Mouse (Mus musculus) hindbrain, embryonic 11.5 days (tissue): Measurements from ENCODE around the gene Capn12. TPM values are rescaled to one million over a fixed set of nuclear protein-coding genes. Genes with fewer than 3 reads are reported as not detected.

Source experiments
- ATAC-seq: fragments of 200-750 bp; cut with Nextera tagmentation; 2 replicates; pipeline ENCODE4 v1.8.0; 2017; ENCODE audit warnings: mild to moderate bottlenecking, moderate TSS enrichment, moderate library complexity; ENCODE audit not compliant: low FRiP score
- DNase-seq: peaks from one replicate; pipeline ENCODE4 v3.0.0-alpha.2; 2015; ENCODE audit warnings: low spot score
- H3K27ac ChIP-seq: fragments of 300-500 bp; sonication (generic); 2 replicates; pipeline ENCODE4 v1.5.1; 2014; ENCODE audit warnings: mild to moderate bottlenecking, low read depth, low read length
- H3K27me3 ChIP-seq: fragments of 300-500 bp; sonication (generic); 2 replicates; pipeline ENCODE4 v1.6.1; 2014; ENCODE audit warnings: mild to moderate bottlenecking, low read length, moderate library complexity, mixed read lengths; ENCODE audit not compliant: control insufficient read depth, insufficient read depth
- H3K36me3 ChIP-seq: fragments of 300-500 bp; sonication (generic); 2 replicates; pipeline ENCODE4 v1.6.1; 2014; ENCODE audit warnings: mild to moderate bottlenecking, low read length, moderate library complexity, mixed read lengths; ENCODE audit not compliant: control insufficient read depth, insufficient read depth
- H3K4me1 ChIP-seq: fragments of 300-500 bp; sonication (generic); replicated peaks from 2 replicates; pipeline ENCODE4 v1.6.1; 2014; ENCODE audit warnings: low read length, mixed read lengths; ENCODE audit not compliant: control insufficient read depth, insufficient read depth
- H3K4me2 ChIP-seq: fragments of 300-500 bp; sonication (generic); replicated peaks from 2 replicates; pipeline ENCODE4 v1.6.1; 2014; ENCODE audit warnings: mild to moderate bottlenecking, low read depth, low read length
- H3K4me3 ChIP-seq: fragments of 300-500 bp; sonication (generic); 2 replicates; pipeline ENCODE4 v1.5.1; 2014; ENCODE audit warnings: low read depth, low read length
- H3K9ac ChIP-seq: fragments of 300-500 bp; sonication (generic); 2 replicates; pipeline ENCODE4 v1.6.1; 2014; ENCODE audit warnings: low read depth, low read length
- H3K9me3 ChIP-seq: fragments of 300-500 bp; sonication (generic); 2 replicates; pipeline ENCODE4 v1.6.1; 2016; ENCODE audit warnings: low read length; ENCODE audit not compliant: control insufficient read depth
- WGBS: fragments of 180-500 bp; shearing (Covaris S2); extraction: QIAGEN DNeasy Blood & Tissue Kit; methylation state at CpG from one replicate; pipeline ENCODE4 v1.1.7; 2014; 5-methylcytosine and 5-hydroxymethylcytosine counted together
- polyA plus RNA-seq: library from polyadenylated mRNA; unstranded; fragments of >200 nt; fragmentation: Nextera tagmentation; extraction: Ambion mirVana; gene quantifications from 2 replicates; pipeline ENCODE4 v1.2.1, GENCODE M21; 2014

Capn12 gene
- polyA plus RNA-seq, 1 experiment from 2014 or later: 0.29 TPM

DNA sequence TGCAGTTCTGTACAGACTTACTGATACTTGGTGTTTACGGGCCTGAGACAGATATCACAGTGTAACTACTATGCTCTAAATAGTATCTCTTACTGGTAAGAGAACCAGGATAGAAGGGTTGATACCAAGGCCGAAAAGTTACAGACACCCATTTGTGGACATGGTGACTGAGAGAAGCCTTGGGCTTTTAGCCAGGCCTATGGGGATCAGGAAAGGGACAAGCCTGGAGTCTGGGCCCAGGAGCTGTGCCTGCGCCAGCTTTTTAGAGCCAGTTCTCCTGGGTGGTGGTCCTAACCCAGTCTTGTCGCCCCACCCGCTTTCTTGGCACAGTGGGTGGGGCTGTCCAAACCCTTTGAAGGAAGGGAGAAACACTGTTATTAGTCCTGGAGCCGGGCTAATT lies 21.0 kb downstream of the Capn12 start:
- no peak overlapping the region for H3K27ac ChIP-seq
- H3K9me3 ChIP-seq: no peaks in the 10 kb centered on the region
- no peak overlapping the region for H3K9ac ChIP-seq
- no peaks in the 10 kb centered on the region for H3K4me1 ChIP-seq
- no peak overlapping the region for H3K4me2 ChIP-seq
- WGBS: 91% methylated on average over 6 of the region's 6 CpGs
- no peak for ATAC-seq
- no peaks in the 10 kb centered on the region for H3K27me3 ChIP-seq
- peaks cover 28% of the 10 kb centered on the region for H3K36me3 ChIP-seq
- no peak for DNase-seq
- no peak overlapping the region for H3K4me3 ChIP-seq

- no peak overlapping the region for H3K9ac ChIP-seq
- ATAC-seq (no peak), DNase-seq (no peak)
- 88% methylated on average over 3 of the region's 3 CpGs for WGBS
- no peaks in the 10 kb centered on the region for H3K9me3 ChIP-seq
- no peaks in the 10 kb centered on the region for H3K4me1 ChIP-seq
- no peak overlapping the region for H3K4me2 ChIP-seq
- H3K4me3 ChIP-seq: no peak overlapping the region
- H3K36me3 ChIP-seq: peaks cover 28% of the 10 kb centered on the region
- no peaks in the 10 kb centered on the region for H3K27me3 ChIP-seq
- H3K27ac ChIP-seq: no peak overlapping the region
Observed at GRCm38 (mm10) chr7:28902809-28903208, 21.6 kb downstream of the Capn12 start.

- Histone ChIP-seq H3K36me3 (peaks cover 25% of the 10 kb centered on the region), H3K4me3 (no peak overlapping the region), H3K9me3 (no peaks in the 10 kb centered on the region), H3K4me1 (no peaks in the 10 kb centered on the region), H3K27me3 (no peaks in the 10 kb centered on the region), H3K9ac (no peak overlapping the region), H3K4me2 (no peak overlapping the region), H3K27ac (no peak overlapping the region)
- DNase-seq: no peak
- ATAC-seq: no peak
- 91% methylated on average over 10 of the region's 10 CpGs for WGBS
Observed at GRCm38 (mm10) chr7:28903778-28904177, 22.6 kb downstream of the Capn12 start.

- DNase-seq (no peak), ATAC-seq (no peak)
- no peak overlapping the region for H3K27ac ChIP-seq
- H3K4me2 ChIP-seq: no peak overlapping the region
- H3K36me3 ChIP-seq: peaks cover 29% of the 10 kb centered on the region
- no peak overlapping the region for H3K4me3 ChIP-seq
- H3K27me3 ChIP-seq: no peaks in the 10 kb centered on the region
- no peak overlapping the region for H3K9ac ChIP-seq
- 97% methylated on average over 5 of the region's 5 CpGs for WGBS
- no peaks in the 10 kb centered on the region for H3K9me3 ChIP-seq
- no peaks in the 10 kb centered on the region for H3K4me1 ChIP-seq
Observed at GRCm38 (mm10) chr7:28907195-28907594, 26.0 kb downstream of the Capn12 start.

- ATAC-seq (no peak), DNase-seq (no peak)
- Histone ChIP-seq H3K4me3 (no peak overlapping the region), H3K27ac (no peak overlapping the region), H3K36me3 (peaks cover 22% of the 10 kb centered on the region), H3K9ac (no peak overlapping the region), H3K4me2 (no peak overlapping the region), H3K4me1 (no peaks in the 10 kb centered on the region), H3K9me3 (no peaks in the 10 kb centered on the region), H3K27me3 (no peaks in the 10 kb centered on the region)
- 67% methylated on average over 4 of the region's 4 CpGs for WGBS
Observed at GRCm38 (mm10) chr7:28911632-28912031, 30.4 kb downstream of the Capn12 start.

- no peaks in the 10 kb centered on the region for H3K27me3 ChIP-seq
- H3K36me3 ChIP-seq: peaks cover 16% of the 10 kb centered on the region
- WGBS: 81% methylated on average over 11 of the region's 11 CpGs
- no peak overlapping the region for H3K4me2 ChIP-seq
- no peak overlapping the region for H3K27ac ChIP-seq
- no peak overlapping the region for H3K9ac ChIP-seq
- DNase-seq (no peak), ATAC-seq (no peak)
- no peaks in the 10 kb centered on the region for H3K4me1 ChIP-seq
- no peak overlapping the region for H3K4me3 ChIP-seq
- no peaks in the 10 kb centered on the region for H3K9me3 ChIP-seq
Observed at GRCm38 (mm10) chr7:28913171-28913570, 31.9 kb downstream of the Capn12 start.

DNA sequence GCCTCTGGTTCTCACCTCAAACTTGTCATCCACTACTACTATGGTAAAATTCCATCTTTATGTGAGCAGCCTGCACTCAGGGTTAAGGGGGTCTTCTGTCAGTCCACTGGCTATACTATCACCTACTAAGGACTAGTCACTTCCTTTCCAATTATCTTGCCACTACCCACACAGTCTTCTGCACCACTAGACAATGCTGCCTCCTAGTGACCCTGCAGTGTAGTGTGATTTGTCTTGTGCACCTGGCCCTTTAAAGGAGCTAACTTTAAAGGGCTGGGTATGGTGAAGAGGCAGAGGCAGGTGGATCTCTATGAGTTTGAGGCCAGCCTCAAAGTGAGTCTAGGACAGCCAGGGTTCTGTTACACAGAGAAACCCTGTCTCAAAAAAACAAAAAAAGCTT lies 35.3 kb downstream of the Capn12 start:
- DNase-seq (no peak), ATAC-seq (no peak)
- Histone ChIP-seq H3K9me3 (no peaks in the 10 kb centered on the region), H3K4me2 (no peak overlapping the region), H3K4me1 (no peaks in the 10 kb centered on the region), H3K4me3 (no peak overlapping the region), H3K9ac (no peak overlapping the region), H3K27me3 (no peaks in the 10 kb centered on the region), H3K36me3 (peaks cover 14% of the 10 kb centered on the region), H3K27ac (no peak overlapping the region)

GRCm38 (mm10) chr7:28917503-28918426 lies 36.5 kb downstream of the Capn12 start:
- H3K9me3 ChIP-seq: no peaks in the 10 kb centered on the region
- H3K27me3 ChIP-seq: no peaks in the 10 kb centered on the region
- peaks cover 9% of the 10 kb centered on the region for H3K36me3 ChIP-seq
- WGBS: 85% methylated on average over 10 of the region's 10 CpGs
- no peaks in the 10 kb centered on the region for H3K4me1 ChIP-seq
- no peak overlapping the region for H3K4me2 ChIP-seq
- no peak for ATAC-seq
- H3K4me3 ChIP-seq: no peak overlapping the region
- H3K9ac ChIP-seq: no peak overlapping the region
- H3K27ac ChIP-seq: no peak overlapping the region
- DNase-seq: no peak

GRCm38 (mm10) chr7:28918540-28918939 lies 37.3 kb downstream of the Capn12 start:
- ATAC-seq: no peak
- DNase-seq: no peak
- WGBS: 77% methylated on average over 8 of the region's 8 CpGs
- Histone ChIP-seq H3K4me1 (peaks cover 2% of the 10 kb centered on the region; the same call in 1 of the 2 replicates), H3K9ac (no peak overlapping the region), H3K4me3 (no peak overlapping the region), H3K27ac (no peak overlapping the region), H3K4me2 (no peak overlapping the region), H3K9me3 (no peaks in the 10 kb centered on the region), H3K36me3 (peaks cover 3% of the 10 kb centered on the region; the same call in 1 of the 2 replicates), H3K27me3 (no peaks in the 10 kb centered on the region)
